Mouse (Mus musculus): ENCODE data around the gene Ncam1.
A peak's percentile ranks its signal among the peaks of the same experiment; 100 is the strongest.

Gene Ncam1

GRCm38 (mm10) chr9:49622928-49623676 lies 175.6 kb downstream of the Ncam1 start:
- no peak for DNase-seq (ENCODE audit: low spot score in 2 of 2)

- no peak for DNase-seq (ENCODE audit: low spot score in 2 of 2)
Observed at GRCm38 (mm10) chr9:49621691-49622090, 177.0 kb downstream of the Ncam1 start.

GRCm38 (mm10) chr9:49618699-49619392 lies 179.9 kb downstream of the Ncam1 start:
- no peak for DNase-seq (ENCODE audit: low spot score in 2 of 2)

- no peak for DNase-seq (ENCODE audit: low spot score in 2 of 2)
Observed at GRCm38 (mm10) chr9:49618266-49618665, 180.5 kb downstream of the Ncam1 start.

- DNase-seq (ENCODE audit: low spot score in 2 of 2): peak in 1 of 2 experiments; percentile 4
Observed at GRCm38 (mm10) chr9:49617216-49617615, 181.5 kb downstream of the Ncam1 start.

GRCm38 (mm10) chr9:49612387-49612786 lies 186.3 kb downstream of the Ncam1 start:
- DNase-seq (ENCODE audit: low spot score in 2 of 2): no peak

GRCm38 (mm10) chr9:49608191-49608590 lies 190.5 kb downstream of the Ncam1 start:
- DNase-seq (ENCODE audit: low spot score in 2 of 2): no peak

GRCm38 (mm10) chr9:49606717-49607116 lies 192.0 kb downstream of the Ncam1 start:
- DNase-seq (ENCODE audit: low spot score in 2 of 2): no peak

- DNase-seq (ENCODE audit: low spot score in 2 of 2): no peak
Observed at GRCm38 (mm10) chr9:49606317-49606716, 192.4 kb downstream of the Ncam1 start.

- DNase-seq (ENCODE audit: low spot score in 2 of 2): no peak
Observed at GRCm38 (mm10) chr9:49605791-49606190, 192.9 kb downstream of the Ncam1 start.

- no peak for DNase-seq (ENCODE audit: low spot score in 2 of 2)
Observed at GRCm38 (mm10) chr9:49605351-49605750, 193.4 kb downstream of the Ncam1 start.

- no peak for DNase-seq (ENCODE audit: low spot score in 2 of 2)
Observed at GRCm38 (mm10) chr9:49601215-49601614, 197.5 kb downstream of the Ncam1 start.

GRCm38 (mm10) chr9:49595635-49596348 lies 202.9 kb downstream of the Ncam1 start:
- no peak for DNase-seq (ENCODE audit: low spot score in 2 of 2)

GRCm38 (mm10) chr9:49594876-49595634 lies 203.7 kb downstream of the Ncam1 start:
- no peak for DNase-seq (ENCODE audit: low spot score in 2 of 2)

- DNase-seq (ENCODE audit: low spot score in 2 of 2): no peak
Observed at GRCm38 (mm10) chr9:49593951-49594536, 204.7 kb downstream of the Ncam1 start.

GRCm38 (mm10) chr9:49592006-49592405 lies 206.7 kb downstream of the Ncam1 start:
- no peak for DNase-seq (ENCODE audit: low spot score in 2 of 2)

- DNase-seq (ENCODE audit: low spot score in 2 of 2): no peak
Observed at GRCm38 (mm10) chr9:49590261-49590660, 208.5 kb downstream of the Ncam1 start.

GRCm38 (mm10) chr9:49577136-49577535 lies 221.6 kb downstream of the Ncam1 start:
- DNase-seq (ENCODE audit: low spot score in 2 of 2): no peak

GRCm38 (mm10) chr9:49571695-49572510 lies 226.8 kb downstream of the Ncam1 start:
- no peak for DNase-seq (ENCODE audit: low spot score in 2 of 2)
